Mouse (Mus musculus) ES-Bruce4 (cell line): ENCODE measurements around the gene Gm12184.

Source experiments
- CTCF ChIP-seq: IDR thresholded peaks from one replicate; pipeline ENCODE4 v1.8.1; 2011; ENCODE audit warnings: low read depth, low read length
- EP300 ChIP-seq: IDR thresholded peaks from 2 replicates; pipeline ENCODE4 v1.6.1; 2011; ENCODE audit warnings: low read depth, low read length; ENCODE audit not compliant: insufficient read depth

DNA sequence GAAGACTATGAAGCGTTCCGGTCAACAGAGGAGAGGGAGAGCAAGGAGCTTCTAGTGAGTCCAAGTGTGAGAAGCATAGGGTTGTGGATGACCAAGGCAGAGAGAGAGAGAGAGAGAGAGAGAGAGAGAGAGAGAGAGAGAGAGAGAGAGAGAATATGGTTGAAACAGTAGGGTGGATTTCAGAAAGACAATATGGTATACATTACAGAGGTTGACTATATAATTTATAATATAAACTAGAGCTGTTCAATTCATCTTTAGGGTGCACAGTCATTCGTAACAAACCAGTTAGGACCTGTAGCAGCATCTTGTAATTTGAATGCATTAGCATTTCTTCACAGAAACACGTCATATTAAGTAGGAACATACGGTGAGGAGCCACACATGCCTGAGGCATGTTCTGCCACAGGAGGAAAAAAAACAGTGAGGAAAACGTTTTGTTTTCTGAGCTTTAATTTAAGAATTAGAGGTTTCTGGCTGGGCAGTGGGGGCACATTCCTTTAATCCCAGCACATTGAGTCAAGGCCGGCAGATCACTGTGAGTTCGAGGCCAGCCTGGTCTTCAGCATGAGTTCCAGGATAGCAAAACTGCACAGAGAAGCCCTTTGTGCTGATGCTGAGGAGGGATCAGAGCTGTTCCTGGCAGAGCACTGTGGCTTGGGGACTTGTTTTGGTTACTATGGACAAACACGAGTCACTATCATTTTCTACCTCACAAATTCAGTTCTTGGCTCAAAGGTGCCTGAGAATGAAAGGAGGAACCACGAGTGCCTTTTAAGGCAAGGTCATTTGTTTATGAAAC is 12.6 kb upstream of the Gm12184 start:
- TF ChIP-seq EP300 (no peak), CTCF (no peak)
